Mouse (Mus musculus) neutrophil, adult 65 days (primary cell): ENCODE measurements around the gene Cass4. TPM values are rescaled to one million over a fixed set of nuclear protein-coding genes. Genes with fewer than 3 reads are reported as not detected.

Experiments used
- total RNA-seq: library from RNA; stranded (reverse); gene quantifications from 2 replicates; pipeline ENCODE4 v1.2.4, GENCODE M21; 2023

Gene Cass4
- 84.2 and 122 TPM in 2 replicates for total RNA-seq

DNA sequence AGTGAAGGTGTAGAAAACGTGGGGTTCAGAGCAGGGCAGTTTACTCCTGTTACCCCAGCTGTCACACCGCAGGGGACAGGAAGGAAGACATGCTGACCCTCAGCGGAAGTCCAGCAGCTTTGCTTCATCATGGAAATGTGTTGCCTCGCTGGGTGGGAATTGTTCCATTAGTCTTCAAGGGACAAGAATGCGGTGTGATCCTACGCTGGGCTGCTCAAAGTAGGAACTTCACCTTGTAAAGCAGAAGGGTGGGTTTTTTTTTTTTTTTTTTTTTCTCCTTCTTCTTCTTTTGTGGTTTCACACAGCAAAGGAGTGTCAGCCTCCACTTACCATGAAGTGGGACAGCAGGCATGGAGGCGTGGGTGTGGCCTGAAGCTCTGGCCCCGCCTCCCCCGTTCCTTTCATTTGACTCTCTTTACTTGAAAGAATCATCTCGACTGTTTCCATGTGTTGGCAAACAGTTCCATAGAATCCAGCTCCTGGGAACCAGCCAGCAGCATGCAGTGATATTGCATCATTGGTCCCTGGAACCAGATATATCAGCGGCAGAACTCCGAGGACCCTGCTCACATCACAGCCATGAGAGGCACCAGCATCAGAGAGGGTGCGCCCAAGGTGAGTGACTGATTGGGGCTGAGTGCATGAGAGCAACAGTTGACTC lies at the start of gene Cass4:
Gene Cass4 (plus strand): TSS at position 404 of the 661 bp plus-strand sequence.

DNA sequence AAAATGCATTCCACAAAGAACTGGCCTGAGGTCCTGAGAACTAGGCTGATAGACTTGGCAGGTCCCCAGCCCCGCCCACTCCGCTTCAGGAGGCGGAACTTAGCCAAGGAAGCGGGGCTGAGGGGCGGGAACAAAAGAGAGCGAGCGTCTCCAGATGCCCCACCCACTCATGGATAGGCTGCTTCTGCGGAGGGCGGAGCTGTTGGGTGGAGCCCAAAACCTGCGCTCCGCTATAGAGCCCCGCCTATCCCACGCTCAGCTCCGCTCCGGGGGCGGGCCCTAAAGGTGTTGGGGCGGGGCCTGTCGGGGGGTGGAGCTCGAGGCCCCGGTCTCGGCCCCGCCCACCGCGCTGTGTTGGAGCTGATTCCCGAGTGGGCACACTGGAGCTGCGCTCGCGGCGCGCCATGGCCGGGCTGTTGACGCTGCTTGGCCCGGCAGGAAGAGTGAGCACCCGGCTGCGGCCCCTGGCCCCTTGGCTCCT lies 48.3 kb upstream of the Cass4 start, which contains the start of gene Fam210b:
Gene Fam210b (plus strand): TSS at position 308 of the 481 bp plus-strand sequence.

DNA sequence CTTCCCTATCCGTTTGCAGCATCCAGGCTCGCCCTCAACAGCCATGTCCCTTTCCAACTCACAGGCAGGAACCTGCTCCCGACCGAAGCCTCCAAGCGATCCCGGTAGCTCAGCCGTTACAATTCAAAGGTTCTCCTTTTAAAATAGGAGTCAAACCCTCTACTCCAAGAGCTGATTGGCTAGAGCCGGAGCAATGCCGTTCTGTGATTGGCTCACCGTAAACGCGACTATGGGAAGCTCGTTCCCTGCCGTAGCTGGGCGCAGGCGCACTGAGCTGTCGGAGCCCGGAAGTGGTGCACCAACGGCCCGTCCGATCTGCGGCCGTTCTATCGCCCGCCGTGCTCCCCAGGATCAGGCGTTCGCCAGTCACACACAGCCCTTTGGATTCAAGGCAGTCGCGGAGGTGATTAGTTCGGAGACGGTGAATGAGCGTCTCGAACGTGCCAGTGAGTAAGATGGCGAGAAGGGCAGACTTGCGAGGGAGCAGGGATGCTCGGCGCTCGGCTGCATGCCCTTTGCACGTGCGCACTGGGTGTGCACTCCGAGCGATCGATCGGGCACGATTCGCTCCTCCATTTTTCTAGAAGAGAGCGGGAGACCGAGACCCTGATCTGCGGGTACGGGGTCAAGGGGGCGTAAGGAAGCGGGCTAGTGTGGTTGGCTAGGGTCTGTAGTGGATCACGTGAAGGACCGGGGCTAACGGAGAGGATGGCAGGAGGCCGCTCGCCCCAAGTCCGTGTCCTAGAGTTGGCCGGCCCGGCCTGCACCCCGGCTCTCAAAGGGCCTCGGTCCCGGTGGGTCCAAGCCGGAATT lies 23.0 kb upstream of the Cass4 start, which contains the start of the genes Aurka and Cstf1:
Gene Aurka (minus strand): TSS at position 125 of the 813 bp plus-strand sequence.
Gene Cstf1 (plus strand): TSS at position 271 of the 813 bp plus-strand sequence.

DNA sequence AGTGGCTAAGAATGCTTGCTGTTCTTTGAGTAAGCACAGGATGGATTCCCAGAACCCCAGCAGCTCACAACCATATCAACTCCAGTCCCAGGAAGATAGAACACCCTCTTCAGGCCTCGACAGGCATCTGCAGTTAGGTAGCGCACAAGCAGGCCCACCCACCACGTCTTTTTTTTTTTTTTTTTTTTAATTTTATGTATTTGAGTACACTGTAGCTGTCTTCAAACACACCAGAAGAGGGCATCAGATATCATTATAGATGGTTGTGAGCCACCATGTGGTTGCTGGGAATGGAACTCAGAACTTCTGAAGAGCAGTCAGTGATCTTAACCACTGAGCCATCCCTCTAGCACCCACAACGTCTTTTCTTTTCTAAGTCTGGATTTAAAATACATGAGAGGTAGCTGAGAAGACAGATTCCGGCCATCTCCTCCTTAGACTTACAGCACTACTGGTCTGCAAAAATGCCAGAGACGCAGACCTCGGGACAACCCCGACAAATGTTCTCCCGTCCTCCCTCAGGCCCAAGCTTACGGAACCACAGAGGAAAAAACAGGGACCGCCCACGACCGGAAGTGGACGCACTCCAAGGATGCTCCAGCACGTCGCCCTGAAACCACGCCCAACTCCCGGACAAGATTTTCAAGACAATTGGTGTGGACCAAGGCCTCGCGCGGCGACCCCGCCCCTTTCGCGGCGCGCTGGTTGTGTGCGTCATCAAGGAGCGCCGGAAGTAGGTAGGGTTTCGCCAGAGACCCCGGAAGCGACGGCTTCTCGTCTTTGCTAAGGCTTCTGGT lies 46.4 kb downstream of the Cass4 start, which contains the start of gene Rtf2:
Gene Rtf2 (plus strand): TSS at position 714 of the 797 bp plus-strand sequence.

DNA sequence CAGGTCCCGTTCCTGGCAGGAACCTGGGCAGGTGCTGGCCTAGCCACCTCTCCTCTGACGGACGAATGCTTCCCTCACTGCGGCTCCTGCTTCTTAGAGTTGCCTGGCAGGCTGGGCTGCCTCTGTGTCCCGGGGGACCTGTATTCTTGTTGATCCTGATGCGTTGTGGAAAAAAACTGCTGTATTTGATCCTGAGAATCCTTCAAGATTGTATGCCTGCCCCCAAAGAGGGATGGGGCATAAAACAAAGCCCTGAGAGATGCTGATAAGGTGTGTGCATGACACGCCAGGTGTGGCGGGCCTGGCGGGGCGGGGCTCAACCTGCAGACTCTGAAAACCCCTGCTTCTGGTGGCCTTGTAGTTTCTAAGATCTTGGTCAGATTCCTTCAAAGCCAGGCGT lies 64.9 kb downstream of the Cass4 start, which contains the start of gene Gcnt7:
Gene Gcnt7 (minus strand): TSS at position 101 of the 400 bp plus-strand sequence.

DNA sequence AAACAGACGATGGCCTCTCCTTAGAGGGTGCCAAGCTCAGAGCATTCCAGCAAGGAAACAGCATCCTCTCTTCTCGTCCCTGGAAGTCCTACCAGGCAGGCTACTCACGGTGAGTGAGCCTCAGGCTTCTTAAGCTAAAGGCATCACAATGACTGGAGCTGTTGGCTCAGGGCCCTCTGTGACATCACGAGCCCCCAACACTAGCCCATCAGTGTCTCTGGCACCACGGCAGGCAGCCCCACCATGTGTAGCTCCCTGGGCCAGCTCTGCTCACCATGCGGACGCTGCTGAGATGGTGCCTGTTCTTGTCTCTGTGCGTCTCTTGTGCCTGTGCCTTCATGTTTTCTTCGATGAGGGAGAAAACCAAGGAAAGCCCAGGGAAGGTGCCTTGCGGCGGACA lies 78.7 kb downstream of the Cass4 start, which contains the start of gene Fam209:
Gene Fam209 (plus strand): TSS at position 203 of the 400 bp plus-strand sequence.

Other genes with a start within 250 kb of the Cass4 start
- not detected in 2 replicates for gene Mc3r, start 145.3 kb upstream of the Cass4 start, total RNA-seq
- gene Fam210b, start 48.2 kb upstream of the Cass4 start, total RNA-seq: 2.5 and 2.8 TPM in 2 replicates
- 41.4 and 50.5 TPM in 2 replicates for gene Aurka, start 23.3 kb upstream of the Cass4 start, total RNA-seq
- gene Cstf1, start 23.1 kb upstream of the Cass4 start, total RNA-seq: 22.7 and 30.9 TPM in 2 replicates
- gene Rtf2, start 46.8 kb downstream of the Cass4 start, total RNA-seq: 177 and 218 TPM in 2 replicates
- not detected in 2 replicates for gene Gcnt7, start 64.8 kb downstream of the Cass4 start, total RNA-seq
- gene Fam209, start 78.7 kb downstream of the Cass4 start, total RNA-seq: 18.4 and 21.0 TPM in 2 replicates
- gene Tfap2c, start 155.8 kb downstream of the Cass4 start, total RNA-seq: not detected in 2 replicates